ENCODE assay signal across 9 mouse cellular contexts in genomic region chr15:79350866-79351265, GRCm38 (mm10). TPM values are rescaled to one million over a fixed set of nuclear protein-coding genes. Genes with fewer than 3 reads are reported as not detected.
A peak's percentile ranks its signal among the peaks of the same experiment; 100 is the strongest.
DNase-seq lines count a peak whose midpoint lies in the region; ATAC-seq and TF ChIP-seq lines count a peak whose summit lies in the region.
"Had no signal": no experiment of that assay in that cellular context is flagged by ENCODE, and none has a peak within 500 bp of the region (broad histone marks: within the 10 kb centered on the region; RNA-seq: fewer than 3 reads in every experiment).

No protein-coding gene starts in this region.

- no peaks in the 10 kb centered on the region for H3K9me3 ChIP-seq in heart, embryonic 12.5 days (replicated peaks)
- no peaks in the 10 kb centered on the region for H3K9me3 ChIP-seq in neural tube, embryonic 12.5 days
- no peaks in the 10 kb centered on the region for H3K9me3 ChIP-seq in limb, embryonic 15.5 days
- no peaks in the 10 kb centered on the region for H3K9me3 ChIP-seq in stomach, postnatal 0 days (ENCODE audit: control insufficient read depth, low read length)

- peak overlapping the region; percentile 6; the same call in 1 of the 2 replicates for H3K9ac ChIP-seq in heart, embryonic 12.5 days
- H3K9ac ChIP-seq in neural tube, embryonic 12.5 days, result no peak overlapping the region
- H3K9ac ChIP-seq in limb, embryonic 15.5 days, result no peak overlapping the region
- no peak overlapping the region; the same call in 1 of the 2 replicates for H3K9ac ChIP-seq in stomach, postnatal 0 days (ENCODE audit: low read length)

- peak overlapping the region; percentile 49; the same call in 1 of the 2 replicates for H3K27ac ChIP-seq in heart, embryonic 12.5 days (ENCODE audit: poor library complexity, severe bottlenecking)
- H3K27ac ChIP-seq in neural tube, embryonic 12.5 days, result 0 out of 2 replicates have a peak overlapping the region, but pooled peaks have one; percentile 42
- H3K27ac ChIP-seq in limb, embryonic 15.5 days, result peak overlapping the region; percentile 69; the same call in 1 of the 2 replicates
- peak overlapping the region; percentile 59 for H3K27ac ChIP-seq in stomach, postnatal 0 days (replicated peaks)

- H3K4me1 ChIP-seq in heart, embryonic 12.5 days (replicated peaks), result peaks cover 29% of the 10 kb centered on the region
- peaks cover 20% of the 10 kb centered on the region for H3K4me1 ChIP-seq in neural tube, embryonic 12.5 days
- peaks cover 33% of the 10 kb centered on the region for H3K4me1 ChIP-seq in limb, embryonic 15.5 days
- peaks cover 21% of the 10 kb centered on the region for H3K4me1 ChIP-seq in stomach, postnatal 0 days (replicated peaks; ENCODE audit: control insufficient read depth, insufficient read depth)

- no peak for TF ChIP-seq EP300 in stomach, postnatal 0 days (optimal IDR thresholded peaks at IDR 0.05)

- no peaks in the 10 kb centered on the region for H3K36me3 ChIP-seq in heart, embryonic 12.5 days
- no peaks in the 10 kb centered on the region for H3K36me3 ChIP-seq in neural tube, embryonic 12.5 days
- H3K36me3 ChIP-seq in limb, embryonic 15.5 days, result no peaks in the 10 kb centered on the region
- H3K36me3 ChIP-seq in stomach, postnatal 0 days (ENCODE audit: control insufficient read depth, insufficient read depth, low read length), result no peaks in the 10 kb centered on the region

- no peak for ATAC-seq in heart, embryonic 12.5 days (ENCODE audit: insufficient number of reproducible peaks, low FRiP score)
- ATAC-seq in neural tube, embryonic 12.5 days (ENCODE audit: low FRiP score, low read depth), result no peak
- ATAC-seq in limb, embryonic 15.5 days (ENCODE audit: insufficient number of reproducible peaks, low FRiP score, low TSS enrichment, low read depth), result no peak
- no peak for ATAC-seq in stomach, postnatal 0 days (ENCODE audit: low FRiP score, low TSS enrichment)
- ATAC-seq: CD4-positive, CD25-positive, alpha-beta regulatory T cell, adult 4 months had no signal

- no peak overlapping the region for H3K4me3 ChIP-seq in heart, embryonic 12.5 days
- no peak overlapping the region for H3K4me3 ChIP-seq in neural tube, embryonic 12.5 days
- H3K4me3 ChIP-seq in limb, embryonic 15.5 days, result peak overlapping the region; percentile 9; the same call in 1 of the 2 replicates
- no peak overlapping the region for H3K4me3 ChIP-seq in stomach, postnatal 0 days (ENCODE audit: low read depth, low read length)

- no peaks in the 10 kb centered on the region for H3K27me3 ChIP-seq in heart, embryonic 12.5 days (replicated peaks)
- peaks cover 27% of the 10 kb centered on the region for H3K27me3 ChIP-seq in neural tube, embryonic 12.5 days (replicated peaks)
- H3K27me3 ChIP-seq in limb, embryonic 15.5 days, result no peaks in the 10 kb centered on the region
- no peaks in the 10 kb centered on the region for H3K27me3 ChIP-seq in stomach, postnatal 0 days (ENCODE audit: control insufficient read depth, insufficient read depth, low read length)

- DNase-seq in heart, adult 18-20 months, result no peak
- DNase-seq in neural tube, embryonic 10.5 days (ENCODE audit: extremely low spot score, low spot score), result no peak
- no peak for DNase-seq in stomach, postnatal 0 days (ENCODE audit: low spot score)
- no peak for DNase-seq in yolk sac, embryonic 10.5 days (ENCODE audit: low spot score)
- DNase-seq in cerebellum, postnatal 25 days, result no peak

- TF ChIP-seq CTCF in stomach, postnatal 0 days (IDR thresholded peaks at IDR 0.05; ENCODE audit: low read depth), result no peak

- peak overlapping the region; percentile 31; the same call in 1 of the 2 replicates for H3K4me2 ChIP-seq in heart, embryonic 12.5 days
- no peak overlapping the region for H3K4me2 ChIP-seq in neural tube, embryonic 12.5 days (replicated peaks)
- peak overlapping the region; percentile 30 for H3K4me2 ChIP-seq in limb, embryonic 15.5 days
- H3K4me2 ChIP-seq in stomach, postnatal 0 days (replicated peaks; ENCODE audit: low read depth), result peak overlapping the region; percentile 41; the same call in 1 of the 2 replicates

- WGBS in heart, embryonic 12.5 days, result 89% methylated on average over 4 of the region's 4 CpGs
- WGBS in neural tube, embryonic 12.5 days, result 94% methylated on average over 4 of the region's 4 CpGs
- WGBS in limb, embryonic 15.5 days, result 91% methylated on average over 4 of the region's 4 CpGs
- WGBS in stomach, postnatal 0 days, result 93% methylated on average over 4 of the region's 4 CpGs

RNA-seq across cellular contexts. Expression of gene Maff, which starts 4.4 kb away (rescaled TPM):
- polyA plus RNA-seq in heart, embryonic 12.5 days (2016; fragmentation: Nextera tagmentation; extraction: Ambion mirVana), result 1.9 and 2.6 TPM in 2 replicates
- 10 to 100 TPM; 12.8 to 17.6 TPM for total RNA-seq in heart, adult 18-20 months (2021)
- 0.92 and 1.4 TPM in 2 replicates for polyA plus RNA-seq in neural tube, embryonic 12.5 days (2016; fragmentation: Nextera tagmentation; extraction: Ambion mirVana)
- polyA plus RNA-seq in limb, embryonic 15.5 days (2015; fragmentation: Nextera tagmentation; extraction: Ambion mirVana), result 4.2 and 4.7 TPM in 2 replicates
- 11.4 and 11.9 TPM in 2 replicates for polyA plus RNA-seq in stomach, postnatal 0 days (2015; fragmentation: Nextera tagmentation; extraction: Ambion mirVana)

RNA-seq across cellular contexts. Expression of gene Pla2g6, which starts 22.7 kb away (rescaled TPM):
- polyA plus RNA-seq in heart, embryonic 12.5 days (2016; fragmentation: Nextera tagmentation; extraction: Ambion mirVana), result 12.1 and 14.4 TPM in 2 replicates
- 10 to 100 TPM in 1 of 2 experiments, 1 to 10 TPM in 1; 9.4 to 11.3 TPM for total RNA-seq in heart, adult 18-20 months (2021)
- 40.1 and 40.4 TPM in 2 replicates for polyA plus RNA-seq in neural tube, embryonic 12.5 days (2016; fragmentation: Nextera tagmentation; extraction: Ambion mirVana)
- polyA plus RNA-seq in limb, embryonic 15.5 days (2015; fragmentation: Nextera tagmentation; extraction: Ambion mirVana), result 12.9 and 14.2 TPM in 2 replicates
- polyA plus RNA-seq in stomach, postnatal 0 days (2015; fragmentation: Nextera tagmentation; extraction: Ambion mirVana), result 8.8 and 9.4 TPM in 2 replicates

RNA-seq across cellular contexts. Expression of gene Tmem184b, which starts 52.5 kb away (rescaled TPM):
- polyA plus RNA-seq in heart, embryonic 12.5 days (2016; fragmentation: Nextera tagmentation; extraction: Ambion mirVana), result 77.2 and 82.3 TPM in 2 replicates
- 10 to 100 TPM; 34.8 to 36.7 TPM for total RNA-seq in heart, adult 18-20 months (2021)
- 44.3 and 50.4 TPM in 2 replicates for polyA plus RNA-seq in neural tube, embryonic 12.5 days (2016; fragmentation: Nextera tagmentation; extraction: Ambion mirVana)
- polyA plus RNA-seq in limb, embryonic 15.5 days (2015; fragmentation: Nextera tagmentation; extraction: Ambion mirVana), result 87.5 and 99.8 TPM in 2 replicates
- 21.2 and 22.3 TPM in 2 replicates for polyA plus RNA-seq in stomach, postnatal 0 days (2015; fragmentation: Nextera tagmentation; extraction: Ambion mirVana)
